Mouse (Mus musculus): ENCODE measurements at regions not wholly inside any gene's neighbourhood (a gene's known extent, or its start where the extent isn't known, plus 50 kb on each side); places are given as distances from the start of the nearest gene placed in this dataset.

GRCm38 (mm10) chr9:67114099-67114498 is 64.9 kb upstream of the Tpm1 start:
- no peak for DNase-seq

GRCm38 (mm10) chr9:67111836-67112584 is 62.8 kb upstream of the Tpm1 start:
- DNase-seq: no peak

- DNase-seq: no peak
These were observed 58.7 kb upstream of the Tpm1 start for GRCm38 (mm10) chr9:67107938-67108337.

- DNase-seq: no peak
These were observed 56.7 kb upstream of the Tpm1 start for GRCm38 (mm10) chr9:67105867-67106266.

- no peak for DNase-seq
These were observed 56.0 kb upstream of the Tpm1 start for GRCm38 (mm10) chr9:67105216-67105615.

GRCm38 (mm10) chr9:67104616-67105015 is 55.4 kb upstream of the Tpm1 start:
- DNase-seq: no peak

- DNase-seq: peak; percentile 2
These were observed 53.4 kb upstream of the Tpm1 start for GRCm38 (mm10) chr9:67102578-67102977.

GRCm38 (mm10) chr9:67099471-67099870 is 50.3 kb upstream of the Tpm1 start:
- DNase-seq: no peak

All from cerebellum, adult 9-11 months (tissue).